In the genomic region with DNA sequence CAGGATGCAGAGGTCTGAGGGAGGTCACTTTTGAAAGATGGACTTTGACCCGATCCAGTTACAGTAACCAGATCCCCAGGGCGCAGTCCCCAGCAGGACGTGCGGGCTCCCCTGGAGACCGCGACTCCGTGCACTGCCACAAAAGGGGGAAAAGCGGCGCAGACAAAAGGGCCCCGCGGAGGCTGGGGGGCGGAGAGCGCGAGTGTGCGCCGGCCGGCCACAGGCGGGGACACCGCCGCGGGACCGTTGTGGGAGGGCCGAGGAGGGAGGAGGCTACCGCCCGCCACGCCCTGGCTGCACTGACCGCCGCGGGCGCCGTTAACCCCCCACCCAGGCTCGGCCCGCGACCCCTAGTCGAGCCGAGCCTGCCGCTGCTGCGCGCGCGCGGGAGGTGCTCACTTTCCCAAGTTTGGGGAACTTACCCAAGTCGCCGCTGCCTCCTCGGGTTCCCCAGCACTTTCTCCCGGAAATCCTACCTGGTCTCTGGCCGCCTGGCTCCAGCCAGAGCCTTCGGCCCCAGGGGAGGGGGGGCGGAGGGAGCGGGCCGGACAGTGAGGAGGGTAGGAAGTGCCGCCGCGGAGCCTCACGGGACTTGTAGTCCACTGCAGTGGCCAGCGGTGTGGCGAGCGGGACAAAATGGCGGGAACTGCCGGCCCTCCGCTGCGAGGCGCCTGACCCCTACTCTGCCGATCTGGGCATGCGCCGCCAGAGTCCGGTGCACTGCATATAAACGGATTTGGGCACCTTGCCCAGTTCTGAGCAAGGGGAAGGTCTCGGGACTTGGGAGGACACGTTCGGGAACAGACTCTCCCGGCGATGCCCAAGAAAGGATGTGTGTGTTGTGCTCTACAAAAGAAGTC, we compare ENCODE assay signal across 8 mouse cellular contexts. TPM values are rescaled to one million over a fixed set of nuclear protein-coding genes. Genes with fewer than 3 reads are reported as not detected.
DNase-seq lines count a peak whose midpoint lies in the region; ATAC-seq lines count a peak whose summit lies in the region.

A gene (minus strand): TSS at position 567 of the 860 bp plus-strand sequence.

- peak; percentile 97 for ATAC-seq in hindbrain, embryonic 14.5 days (ENCODE audit: low FRiP score)

- no peaks in the 10 kb centered on the region for H3K27me3 ChIP-seq in hindbrain, embryonic 14.5 days (ENCODE audit: control insufficient read depth, insufficient read depth, low read length)

- H3K9me3 ChIP-seq in hindbrain, embryonic 14.5 days (ENCODE audit: control insufficient read depth, low read length), result no peaks in the 10 kb centered on the region

- H3K27ac ChIP-seq in hindbrain, embryonic 14.5 days, result peak within 1 kb of the TSS; percentile 87

- H3K4me2 ChIP-seq in hindbrain, embryonic 14.5 days (replicated peaks), result peak within 1 kb of the TSS; percentile 83

- H3K4me3 ChIP-seq in hindbrain, embryonic 14.5 days (replicated peaks; ENCODE audit: low read length), result peak within 1 kb of the TSS; percentile 90

- WGBS in hindbrain, embryonic 14.5 days, result 0% methylated on average over 68 of the region's 73 CpGs

- no peaks in the 10 kb centered on the region for H3K36me3 ChIP-seq in hindbrain, embryonic 14.5 days (replicated peaks; ENCODE audit: control insufficient read depth, insufficient read depth)

- peak; percentile 98 for DNase-seq in NIH3T3 (ENCODE audit: low read depth)
- peak; percentile 95 to 98 for DNase-seq in cerebellum, postnatal 10 days
- DNase-seq in frontal cortex, postnatal 14 days (ENCODE audit: low spot score in 2 of 2), result peak; percentile 84 to 88
- DNase-seq in hindbrain, embryonic 14.5 days (ENCODE audit: low spot score), result peak; percentile 86
- peak; percentile 91 to 92 for DNase-seq in layer of hippocampus, postnatal 36 days
- DNase-seq in lung, postnatal 36 days, result peak; percentile 99
- peak; percentile 99 for DNase-seq in retina, postnatal 1 day
- DNase-seq in urinary bladder, adult 18-20 months (ENCODE audit: low spot score in 2 of 2), result peak; percentile 96

- peak within 1 kb of the TSS; percentile 68 for H3K9ac ChIP-seq in hindbrain, embryonic 14.5 days

- peaks cover 10% of the 10 kb centered on the region; the same call in 1 of the 2 replicates for H3K4me1 ChIP-seq in hindbrain, embryonic 14.5 days (replicated peaks; ENCODE audit: control insufficient read depth, insufficient read depth, low read length)

RNA-seq across cellular contexts. Expression of the gene that starts here (rescaled TPM):
- 8.1 and 9.2 TPM in 2 replicates for polyA plus RNA-seq in hindbrain, embryonic 14.5 days (2014; fragmentation: Nextera tagmentation; extraction: Ambion mirVana)
- total RNA-seq in layer of hippocampus, postnatal 36 days (2021), result 10 to 100 TPM in 1 of 2 experiments, 1 to 10 TPM in 1; 8.3 to 12.8 TPM

Comparison
In these comparisons a context has a peak if more than half of its experiments do, and no peak if none do; other contexts are left out.
1. Peak in every context shown above with its lines: DNase-seq, ATAC-seq, H3K4me3 ChIP-seq and H3K27ac ChIP-seq.